Mouse (Mus musculus): ENCODE measurements at regions not wholly inside any gene's neighbourhood (a gene's known extent, or its start where the extent isn't known, plus 50 kb on each side); places are given as distances from the start of the nearest gene placed in this dataset.

GRCm38 (mm10) chr10:91875450-91875849 is 694.3 kb upstream of the Tmpo start:
- Histone ChIP-seq H3K36me3 (ENCODE audit: control insufficient read depth in 1 of 2, insufficient read depth in 2 of 2, low read length in 2 of 2) (no peaks in the 10 kb centered on the region), H3K27me3 (ENCODE audit: control insufficient read depth in 1 of 2, insufficient read depth in 2 of 2, low read length in 2 of 2) (no peaks in the 10 kb centered on the region), H3K9ac (ENCODE audit: control insufficient read depth, low read depth, low read length, poor library complexity, severe bottlenecking) (no peak overlapping the region), H3K9me3 (replicated peaks; ENCODE audit: insufficient read depth, low read length) (no peaks in the 10 kb centered on the region), H3K79me2 (ENCODE audit: control insufficient read depth, insufficient read depth, low read length, poor library complexity) (no peaks in the 10 kb centered on the region), H3K27ac (ENCODE audit: control insufficient read depth, low read depth, low read length) (no peak overlapping the region), H3K4me3 (ENCODE audit: control insufficient read depth in 1 of 2, insufficient read depth in 1 of 2, low read depth in 2 of 2, low read length in 2 of 2) (no peak overlapping the region), H3K4me1 (ENCODE audit: control insufficient read depth in 1 of 2, insufficient read depth in 2 of 2, low read length in 2 of 2) (no peaks in the 10 kb centered on the region)
- TF ChIP-seq NELFE (IDR thresholded peaks at IDR 0.05; ENCODE audit: low read depth, low read length) (no peak), JUND (IDR thresholded peaks at IDR 0.05; ENCODE audit: low read depth, low read length) (no peak), RCOR1 (IDR thresholded peaks at IDR 0.05; ENCODE audit: low read depth, low read length) (no peak), EP300 (IDR thresholded peaks at IDR 0.05; ENCODE audit: low read depth in 1 of 2, low read length in 2 of 2) (no peak), RAD21 (IDR thresholded peaks at IDR 0.05; ENCODE audit: low read depth, low read length) (no peak), MEF2A (IDR thresholded peaks at IDR 0.05; ENCODE audit: extremely low read depth, insufficient replicate concordance, low read depth, low read length, poor library complexity, severe bottlenecking) (no peak), ZKSCAN1 (IDR thresholded peaks at IDR 0.05; ENCODE audit: low read depth, low read length) (no peak), SMC3 (IDR thresholded peaks at IDR 0.05; ENCODE audit: low read depth, low read length) (no peak), HCFC1 (IDR thresholded peaks at IDR 0.05; ENCODE audit: low read depth, low read length) (no peak), USF2 (IDR thresholded peaks at IDR 0.05; ENCODE audit: borderline replicate concordance in 1 of 2, insufficient read depth in 1 of 2, low read depth in 1 of 2, low read length in 2 of 2) (no peak), UBTF (IDR thresholded peaks at IDR 0.05; ENCODE audit: borderline replicate concordance, insufficient read depth, low read depth, low read length) (no peak), MXI1 (IDR thresholded peaks at IDR 0.05; ENCODE audit: low read depth, low read length) (no peak), POLR2A (IDR thresholded peaks at IDR 0.05; ENCODE audit: control insufficient read depth in 1 of 2, insufficient read depth in 1 of 2, low read depth in 1 of 2, low read length in 2 of 2, poor library complexity in 1 of 2) (no peak), ZC3H11A (IDR thresholded peaks at IDR 0.05; ENCODE audit: low read depth, low read length) (no peak), TBP (IDR thresholded peaks at IDR 0.05; ENCODE audit: low read depth, low read length) (no peak), CHD2 (IDR thresholded peaks at IDR 0.05; ENCODE audit: low read length) (no peak), MAFK (IDR thresholded peaks at IDR 0.05; ENCODE audit: borderline replicate concordance, low read depth, low read length) (no peak), USF1 (IDR thresholded peaks at IDR 0.05; ENCODE audit: low read depth, low read length) (no peak), NRF1 (IDR thresholded peaks at IDR 0.05; ENCODE audit: insufficient read depth, low read depth, low read length, poor library complexity, severe bottlenecking) (no peak)
- DNase-seq (ENCODE audit: low read depth, low spot score): no peak

DNA sequence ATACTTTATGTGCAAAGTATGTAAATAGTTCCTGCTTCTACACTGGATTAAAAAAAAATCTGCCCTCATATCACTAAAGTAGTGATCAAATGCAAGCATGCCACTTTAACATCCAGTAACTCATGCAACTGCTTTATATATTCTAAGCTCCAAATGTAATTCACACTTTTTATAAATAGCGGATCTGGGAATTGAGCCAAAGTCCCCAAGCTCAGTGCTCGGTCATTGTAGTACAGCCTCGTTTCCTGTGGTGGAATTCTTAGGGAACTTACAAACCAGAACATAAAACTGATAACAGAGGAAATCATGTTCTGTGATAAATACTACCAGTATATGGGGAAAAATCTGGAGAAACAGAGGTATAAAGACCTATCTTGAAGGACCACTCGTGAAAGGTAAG is 690.1 kb upstream of the Tmpo start:
- H3K9ac ChIP-seq (ENCODE audit: control insufficient read depth, low read depth, low read length, poor library complexity, severe bottlenecking): no peak overlapping the region
- no peak overlapping the region for H3K4me3 ChIP-seq (ENCODE audit: control insufficient read depth in 1 of 2, insufficient read depth in 1 of 2, low read depth in 2 of 2, low read length in 2 of 2)
- no peak for TF ChIP-seq MAZ (IDR thresholded peaks at IDR 0.05; ENCODE audit: low read depth, low read length)
- TF ChIP-seq ETS1 (IDR thresholded peaks at IDR 0.05; ENCODE audit: low read depth, low read length): no peak
- no peak for TF ChIP-seq MXI1 (IDR thresholded peaks at IDR 0.05; ENCODE audit: low read depth, low read length)
- no peak for TF ChIP-seq USF2 (IDR thresholded peaks at IDR 0.05; ENCODE audit: borderline replicate concordance in 1 of 2, insufficient read depth in 1 of 2, low read depth in 1 of 2, low read length in 2 of 2)
- no peak for TF ChIP-seq CHD1 (IDR thresholded peaks at IDR 0.05; ENCODE audit: low read depth, low read length)
- no peak for TF ChIP-seq ZKSCAN1 (IDR thresholded peaks at IDR 0.05; ENCODE audit: low read depth, low read length)
- no peaks in the 10 kb centered on the region for H3K9me3 ChIP-seq (replicated peaks; ENCODE audit: insufficient read depth, low read length)
- no peak for DNase-seq (ENCODE audit: low read depth, low spot score)
- H3K4me1 ChIP-seq (ENCODE audit: control insufficient read depth in 1 of 2, insufficient read depth in 2 of 2, low read length in 2 of 2): no peaks in the 10 kb centered on the region
- no peaks in the 10 kb centered on the region for H3K79me2 ChIP-seq (ENCODE audit: control insufficient read depth, insufficient read depth, low read length, poor library complexity)
- H3K27me3 ChIP-seq (ENCODE audit: control insufficient read depth in 1 of 2, insufficient read depth in 2 of 2, low read length in 2 of 2): no peaks in the 10 kb centered on the region
- no peak overlapping the region for H3K27ac ChIP-seq (ENCODE audit: control insufficient read depth, low read depth, low read length)
- H3K36me3 ChIP-seq (ENCODE audit: control insufficient read depth in 1 of 2, insufficient read depth in 2 of 2, low read length in 2 of 2): no peaks in the 10 kb centered on the region

All from MEL (cell line).